Mouse (Mus musculus) liver (tissue): Measurements from ENCODE around the gene Eefsec.
A peak's percentile ranks its signal among the peaks of the same experiment; 100 is the strongest.

Experiments used
- DNase-seq: peaks from one replicate; pipeline ENCODE4 v3.0.0-alpha.2; 2020; ENCODE audit warnings: mixed read lengths

The Eefsec gene

DNA sequence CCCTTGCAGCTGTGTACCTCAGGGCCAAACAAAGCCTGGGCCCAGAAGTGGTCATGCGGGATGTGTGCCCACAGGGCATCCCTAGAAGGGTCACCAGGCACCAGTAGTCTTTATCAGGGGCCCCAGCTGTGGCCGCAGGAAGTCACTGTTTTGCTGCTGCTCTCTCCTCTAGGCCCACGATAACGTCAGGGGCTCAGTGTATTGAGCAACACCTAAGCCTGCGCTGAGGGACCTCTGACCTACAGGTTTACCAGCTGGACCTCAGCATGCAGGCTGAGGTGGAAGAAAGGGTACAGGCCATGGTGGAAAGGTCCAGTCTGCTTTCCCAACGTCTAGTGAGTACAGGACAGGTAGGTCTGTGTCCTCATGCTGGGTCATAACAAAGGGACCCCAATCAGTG is 192.3 kb downstream of the Eefsec start:
- peak; percentile 63 for DNase-seq

DNA sequence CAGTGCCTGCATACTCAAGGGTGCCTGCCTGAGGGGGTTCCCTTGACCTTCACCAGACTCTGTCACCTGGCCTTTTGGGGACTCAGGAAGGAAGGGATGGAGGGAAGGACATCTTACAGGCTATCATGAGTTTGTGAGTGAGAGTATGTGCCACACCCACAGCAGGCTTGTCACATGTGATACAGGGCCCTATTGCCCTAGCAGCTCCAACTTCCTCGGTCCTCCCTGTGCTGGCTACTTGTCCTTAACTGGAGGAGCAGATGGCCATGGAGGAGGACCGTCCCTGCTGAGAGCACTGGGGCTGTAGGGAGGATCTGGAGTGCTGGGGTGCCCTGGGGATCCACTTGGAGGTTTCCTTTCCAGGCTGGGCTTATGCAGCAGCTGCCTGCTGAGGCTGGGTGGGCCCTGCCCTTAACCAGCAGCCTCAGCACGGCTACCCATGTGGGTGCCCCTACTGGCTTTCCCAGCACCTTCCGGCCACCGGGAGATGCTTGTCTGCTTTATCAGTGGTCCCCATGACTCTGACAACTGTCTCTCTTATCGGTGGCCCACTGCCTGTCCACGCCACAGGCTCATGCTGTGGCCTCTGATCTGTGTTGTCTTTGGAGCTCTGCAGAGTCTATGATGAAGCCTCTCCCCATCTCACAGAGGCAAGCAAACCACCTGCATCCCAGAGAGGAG is 194.4 kb downstream of the Eefsec start:
- DNase-seq: peak; percentile 72

DNA sequence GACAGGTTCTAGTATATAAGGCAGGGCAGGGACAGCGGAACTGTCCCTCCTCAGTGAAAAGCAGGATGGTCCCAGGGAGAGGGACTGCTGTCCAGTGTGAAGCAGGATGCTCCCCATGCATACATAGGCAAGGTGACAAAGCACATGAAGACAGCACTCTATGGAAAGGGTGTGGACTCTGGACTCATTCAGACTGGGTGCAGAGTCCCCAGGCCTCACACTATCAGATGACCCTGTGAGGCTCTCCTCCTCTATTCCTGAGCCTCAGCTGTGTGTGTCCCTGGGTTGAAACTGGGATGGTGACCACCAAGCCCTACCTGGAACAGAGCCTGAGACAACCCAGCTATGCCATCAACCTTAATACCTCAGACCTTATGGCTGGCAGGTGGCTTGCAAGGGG is 194.9 kb downstream of the Eefsec start:
- peak; percentile 18 for DNase-seq

DNA sequence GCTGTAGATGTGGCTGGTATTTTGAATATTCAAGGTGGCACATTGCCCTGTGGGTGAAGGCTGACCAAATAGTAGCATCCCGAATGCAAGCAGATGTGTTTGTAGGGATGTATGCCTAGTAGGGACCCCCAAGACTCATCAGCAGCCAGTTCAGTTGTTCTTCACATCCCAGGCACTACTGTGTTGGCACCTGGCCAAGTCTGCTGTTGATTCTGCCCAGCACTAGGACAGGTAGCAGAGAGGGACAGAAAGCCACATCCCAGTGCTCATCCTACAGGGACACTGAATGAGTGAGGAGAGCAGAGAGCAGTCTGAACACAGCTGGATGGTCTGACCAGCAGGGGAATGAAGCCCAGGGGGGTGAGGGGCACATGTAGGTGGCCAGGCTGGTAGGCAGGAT is 197.1 kb downstream of the Eefsec start:
- no peak for DNase-seq

DNA sequence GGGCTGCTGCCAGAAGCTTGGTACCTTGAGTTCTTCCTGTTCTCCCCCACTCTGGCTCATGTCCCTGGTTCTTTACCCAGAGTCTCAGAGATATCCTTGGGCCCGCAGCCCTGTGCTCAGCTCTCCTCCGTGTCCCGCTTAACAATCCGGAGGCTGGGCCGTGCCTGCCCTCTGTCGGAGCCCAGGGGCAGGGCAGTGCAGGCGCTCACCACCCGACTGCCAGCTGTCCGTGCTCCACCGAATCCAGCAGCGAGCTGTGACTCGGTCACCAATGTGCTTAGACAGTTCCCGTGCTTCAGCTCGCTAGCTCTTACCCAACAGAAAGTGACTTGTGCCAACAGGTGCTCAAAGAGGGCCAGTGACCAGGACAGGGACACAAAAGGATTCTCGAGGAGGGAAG is 203.7 kb downstream of the Eefsec start:
- DNase-seq: peak; percentile 68

DNA sequence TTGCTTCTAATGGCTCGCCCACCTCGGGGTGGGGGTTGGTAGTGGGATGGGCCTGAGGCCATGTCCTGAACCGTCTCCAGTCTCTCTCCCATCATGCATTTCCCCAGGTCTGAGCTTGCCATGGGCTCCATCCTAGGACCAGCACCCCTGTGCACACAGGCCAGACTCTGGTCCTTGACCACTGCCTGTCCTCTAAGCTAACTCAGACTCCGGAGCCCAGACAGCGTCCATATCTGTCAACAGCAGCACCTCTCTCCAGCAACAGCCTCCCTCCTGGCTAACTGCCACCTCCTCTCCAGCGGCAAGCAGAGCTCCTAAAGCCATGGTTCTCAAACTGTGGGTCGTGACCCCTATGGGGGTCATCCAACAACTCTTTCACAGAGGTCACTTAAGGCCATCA is 209.8 kb downstream of the Eefsec start:
- DNase-seq: no peak

DNA sequence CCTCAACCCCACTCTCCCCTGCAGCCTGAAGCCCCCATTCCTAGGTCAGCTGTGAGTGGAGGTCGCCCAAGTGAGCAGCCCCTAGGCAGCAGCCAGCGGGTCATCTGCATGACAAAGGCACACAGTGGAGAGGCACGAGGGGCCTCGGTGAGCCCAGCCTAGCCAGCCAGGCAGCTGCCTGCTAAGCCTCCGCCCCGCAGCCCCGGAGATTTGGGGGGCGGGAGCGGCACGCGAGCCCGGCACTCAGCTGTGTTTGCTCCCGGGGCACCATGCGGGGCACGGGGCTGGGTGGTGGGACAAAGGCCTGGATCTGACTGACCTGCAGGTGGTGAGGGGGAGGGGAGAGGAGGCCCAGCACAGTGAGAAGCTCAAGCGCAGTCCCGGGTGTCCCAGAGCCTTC is 210.4 kb downstream of the Eefsec start:
- DNase-seq: no peak

DNA sequence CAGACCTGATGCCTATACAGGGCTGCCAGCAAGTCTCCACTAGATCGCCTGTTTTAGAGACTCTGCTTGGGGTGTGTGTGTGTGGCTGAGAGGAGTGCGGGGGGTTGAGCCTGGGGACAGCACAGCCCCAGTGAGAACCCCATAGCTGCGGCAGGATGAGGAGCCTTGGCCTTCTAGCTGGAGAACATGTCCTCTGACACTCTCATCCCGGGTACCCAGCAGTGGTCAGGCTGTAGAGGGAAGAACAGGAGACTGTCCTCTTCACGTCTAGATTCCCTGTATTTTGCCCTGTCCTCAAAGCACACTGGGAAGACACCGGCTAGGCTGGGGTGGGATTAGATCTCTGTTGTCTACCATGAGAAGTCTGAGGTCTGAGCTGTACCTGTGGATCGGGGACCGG is 210.9 kb downstream of the Eefsec start:
- no peak for DNase-seq

DNA sequence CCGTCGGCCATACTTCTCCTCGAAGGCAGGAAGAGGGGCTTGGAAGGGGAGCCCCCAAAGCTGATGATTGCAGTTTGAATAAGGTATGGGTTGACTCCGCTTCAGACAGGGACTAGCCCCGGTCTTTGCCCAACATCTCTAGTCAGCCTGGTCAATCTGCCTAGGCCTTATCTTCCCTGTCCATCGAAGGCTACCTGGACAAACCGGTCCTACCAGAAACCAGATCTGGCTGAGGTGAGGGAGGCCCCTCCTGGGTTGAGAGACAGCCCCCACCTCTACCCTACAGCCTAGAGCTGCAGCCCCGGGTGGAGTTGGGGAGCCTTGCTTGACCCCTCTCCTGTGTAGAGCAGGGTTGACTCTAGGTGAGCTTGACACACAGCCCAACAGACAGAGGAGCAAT is 212.3 kb downstream of the Eefsec start:
- no peak for DNase-seq

DNA sequence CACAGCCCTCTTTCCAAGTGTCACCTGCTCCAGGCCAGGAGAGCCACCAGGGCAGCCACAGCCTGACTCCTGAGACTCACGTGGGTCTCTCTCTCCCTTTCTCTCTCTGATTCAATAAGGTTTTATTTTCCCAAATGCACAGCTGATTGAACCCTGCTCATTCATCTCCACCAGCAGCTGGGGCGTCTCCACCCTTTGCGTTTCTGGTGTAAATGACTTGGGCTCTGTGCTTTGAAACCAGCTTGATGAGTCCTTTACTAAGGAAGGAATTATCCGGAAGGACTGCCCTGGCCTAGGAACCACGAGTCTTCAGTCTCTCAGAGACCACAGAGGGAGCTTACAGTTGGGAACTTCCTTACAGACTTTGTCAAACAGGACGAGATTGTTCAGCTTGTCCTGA is 214.1 kb downstream of the Eefsec start:
- DNase-seq: no peak

DNA sequence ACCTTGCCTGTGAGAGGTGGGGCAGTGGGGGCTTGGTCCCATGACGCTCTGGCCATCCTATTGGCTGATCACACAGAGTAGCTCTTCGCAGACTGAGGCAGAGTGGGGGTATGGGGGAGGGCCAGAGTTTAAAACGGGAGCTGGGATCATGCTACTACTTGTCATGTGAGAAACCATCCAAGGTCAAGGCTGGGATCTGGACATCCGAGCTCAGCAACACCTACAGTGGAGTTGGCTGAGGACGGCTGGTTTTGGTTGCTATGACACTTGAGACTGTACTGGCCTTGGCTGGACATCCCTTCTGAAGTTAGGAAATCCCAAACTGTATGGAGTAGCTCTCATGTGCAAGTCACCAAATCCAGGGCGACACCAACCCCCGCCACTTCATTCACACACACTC is 214.5 kb downstream of the Eefsec start:
- DNase-seq: no peak

DNA sequence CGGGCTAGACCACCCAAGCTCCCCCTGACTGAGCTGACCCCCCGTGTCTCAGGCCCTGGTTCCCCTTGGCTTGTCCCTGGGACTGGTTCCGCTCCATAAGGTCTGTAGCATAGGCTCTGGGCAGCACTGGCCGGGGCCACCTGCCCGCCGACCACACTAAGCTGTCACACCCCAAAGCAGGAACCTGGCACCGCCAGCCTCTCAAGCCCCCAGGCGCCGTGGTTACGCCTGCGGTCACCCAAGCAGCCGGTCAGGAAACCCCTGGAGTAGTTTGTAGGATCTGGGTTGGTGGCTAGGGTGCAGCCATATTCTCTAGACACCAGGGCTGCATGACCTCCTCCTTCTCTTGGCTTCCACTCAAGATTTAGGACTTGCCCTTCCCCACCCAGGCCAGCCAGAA is 217.1 kb downstream of the Eefsec start:
- DNase-seq: no peak

DNA sequence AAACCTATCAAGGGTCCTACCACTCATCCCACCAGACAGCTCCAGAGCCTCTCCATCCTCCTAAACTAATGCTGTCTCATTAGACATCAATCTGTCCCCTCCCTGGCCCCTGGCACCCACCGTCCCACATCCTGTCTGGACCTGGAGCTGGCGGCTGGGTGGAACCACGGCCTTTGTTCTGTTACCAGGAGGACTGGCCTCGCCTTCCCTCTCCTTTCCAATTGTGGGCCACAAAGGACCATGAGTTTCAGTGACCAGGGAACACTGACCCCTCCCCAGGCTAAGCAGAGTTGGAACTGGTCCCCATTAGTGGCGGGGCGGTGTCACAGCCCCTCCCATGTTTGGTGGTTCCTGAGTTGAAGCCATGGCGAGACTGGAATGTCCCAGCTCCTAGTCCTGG is 218.8 kb downstream of the Eefsec start:
- no peak for DNase-seq

DNA sequence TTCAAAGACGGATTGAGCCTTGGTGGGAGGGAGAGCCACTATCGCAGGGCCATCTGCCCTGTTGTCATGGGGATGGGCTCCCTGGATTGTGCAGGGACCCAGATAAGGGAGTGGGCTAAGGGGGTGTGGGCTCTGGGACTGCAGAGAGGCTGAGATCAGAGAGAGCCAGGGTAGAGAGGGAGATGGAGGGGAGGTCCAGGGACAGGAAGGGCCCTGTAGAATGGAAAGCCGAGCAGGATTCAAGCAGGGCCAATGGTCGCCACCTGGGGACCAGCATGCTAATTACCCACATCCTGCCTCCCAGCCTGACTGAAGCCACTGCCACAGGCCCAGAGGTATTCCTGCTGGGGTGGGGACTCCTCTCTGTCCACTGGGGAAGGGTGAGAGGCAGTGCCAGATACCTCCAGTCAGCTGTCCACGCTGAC is 219.8 kb downstream of the Eefsec start:
- DNase-seq: no peak

DNA sequence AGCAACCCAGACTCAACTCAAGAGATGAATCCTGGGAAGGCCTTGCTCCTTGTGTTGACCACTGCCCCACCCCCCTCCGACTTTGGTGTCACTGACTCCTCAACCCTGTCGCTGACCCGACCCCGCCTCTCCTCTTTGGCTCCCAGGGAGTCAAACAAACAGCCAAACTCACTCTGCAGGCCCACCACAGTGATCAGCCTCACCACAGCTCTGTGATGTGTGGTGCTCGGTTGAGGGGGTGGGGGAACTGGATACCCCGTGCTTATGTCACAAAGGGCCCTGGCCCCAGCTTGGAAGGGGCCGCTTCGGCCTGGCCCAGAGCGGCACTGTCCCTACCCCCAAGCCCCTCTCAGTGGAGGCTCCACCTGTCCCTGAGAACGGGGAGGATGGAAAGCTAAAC is 224.4 kb downstream of the Eefsec start, which contains the start of gene Dnajb8:
Dnajb8 (plus strand) TSS at position 301 of the 400 bp plus-strand sequence.
- no peak for DNase-seq

DNA sequence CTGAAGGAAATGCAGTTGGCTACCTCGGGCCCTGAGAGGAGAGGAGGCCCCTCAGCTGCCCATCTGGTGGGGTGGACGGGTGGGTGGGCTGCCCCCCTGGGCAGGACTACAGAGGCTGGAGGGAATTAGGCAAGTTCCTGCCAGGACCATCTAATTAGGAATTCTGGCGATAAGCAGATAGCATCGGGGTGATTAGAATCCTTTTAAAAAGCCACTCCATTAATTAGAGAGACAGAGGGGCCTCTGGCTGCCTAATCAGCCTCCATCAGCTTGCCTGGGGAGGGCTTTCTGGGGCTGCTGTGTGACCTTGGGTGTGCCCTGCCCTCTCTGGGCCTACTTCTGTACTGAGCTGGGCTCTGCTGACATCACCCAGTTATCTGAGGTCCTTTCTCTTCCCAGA is 227.2 kb downstream of the Eefsec start:
- no peak for DNase-seq

DNA sequence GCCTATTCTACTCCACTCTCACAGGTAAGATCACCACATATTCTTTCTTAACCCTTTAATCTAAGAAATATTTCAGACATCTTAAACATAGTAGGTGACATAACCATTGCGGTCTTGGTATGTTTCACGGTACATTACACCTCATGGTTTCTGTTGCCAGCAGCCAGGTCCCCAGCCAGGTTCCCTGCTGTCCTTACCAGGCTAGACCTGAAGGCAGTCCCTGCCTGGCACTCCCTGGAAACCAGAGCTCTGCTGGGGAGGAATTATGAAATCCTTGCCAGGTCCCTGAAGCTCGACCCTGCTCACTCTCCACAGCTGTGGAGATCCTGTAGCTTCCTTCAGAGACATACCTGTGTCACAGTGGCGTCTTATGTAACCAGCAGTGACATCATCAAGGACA is 230.1 kb downstream of the Eefsec start:
- no peak for DNase-seq

DNA sequence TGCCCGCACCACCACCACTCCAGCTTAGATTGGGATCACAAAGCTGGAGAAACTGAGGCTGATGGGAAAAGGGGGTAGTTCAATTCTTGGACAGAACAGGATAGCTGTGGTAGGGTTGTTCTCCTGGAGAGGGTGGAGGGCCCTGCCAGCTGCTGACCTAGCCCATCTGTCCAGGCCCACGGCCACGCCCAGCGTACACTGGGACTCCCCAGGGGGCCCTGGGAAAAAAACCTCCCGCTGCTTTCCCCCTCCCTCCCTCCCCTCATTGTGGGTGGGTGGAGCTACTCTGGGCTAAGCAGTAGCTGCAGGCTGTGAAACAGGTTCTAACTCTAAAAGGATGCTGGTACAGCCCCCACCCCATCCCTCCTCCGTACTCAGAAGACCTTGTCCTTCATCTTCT is 230.5 kb downstream of the Eefsec start:
- DNase-seq: no peak

DNA sequence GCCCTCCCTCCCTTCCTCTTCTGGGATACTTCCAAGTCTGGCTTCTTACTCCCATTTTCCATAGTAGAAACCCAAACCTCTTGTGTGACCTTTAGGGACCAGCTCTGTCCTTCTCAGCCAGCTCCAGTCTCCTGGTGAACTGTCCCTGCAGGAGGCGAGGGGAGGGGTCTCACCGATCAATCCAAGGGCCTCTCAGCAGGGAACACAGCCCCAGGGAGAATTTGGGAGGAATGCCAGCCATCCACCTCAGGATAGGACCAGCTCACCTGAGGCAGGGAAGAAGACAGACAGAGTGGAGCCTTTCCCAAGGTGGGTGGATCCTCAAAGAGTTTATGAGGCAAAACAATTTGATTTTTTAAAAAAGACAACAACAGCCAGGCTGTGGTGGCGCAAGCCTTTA is 236.2 kb downstream of the Eefsec start:
- no peak for DNase-seq

DNA sequence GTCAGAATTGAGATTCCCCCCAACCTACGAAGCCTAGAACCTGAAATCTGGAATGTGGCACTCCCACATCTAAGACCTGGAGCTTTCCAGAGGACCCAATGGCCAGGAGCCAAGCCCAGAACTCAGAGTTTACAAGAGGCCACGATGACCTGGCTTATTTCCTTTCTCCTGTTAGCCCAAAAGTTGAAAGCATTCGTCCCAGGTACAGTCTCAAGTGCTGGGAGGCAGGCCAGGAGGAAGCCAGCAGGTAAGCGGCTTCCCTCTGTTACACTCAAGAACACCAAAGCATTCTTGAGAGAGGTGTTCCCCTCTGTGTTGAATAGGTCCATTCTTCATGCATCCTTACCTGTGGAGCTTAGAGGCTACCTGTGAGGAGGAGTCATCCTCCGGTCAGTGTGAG is 236.9 kb downstream of the Eefsec start:
- DNase-seq: no peak

DNA sequence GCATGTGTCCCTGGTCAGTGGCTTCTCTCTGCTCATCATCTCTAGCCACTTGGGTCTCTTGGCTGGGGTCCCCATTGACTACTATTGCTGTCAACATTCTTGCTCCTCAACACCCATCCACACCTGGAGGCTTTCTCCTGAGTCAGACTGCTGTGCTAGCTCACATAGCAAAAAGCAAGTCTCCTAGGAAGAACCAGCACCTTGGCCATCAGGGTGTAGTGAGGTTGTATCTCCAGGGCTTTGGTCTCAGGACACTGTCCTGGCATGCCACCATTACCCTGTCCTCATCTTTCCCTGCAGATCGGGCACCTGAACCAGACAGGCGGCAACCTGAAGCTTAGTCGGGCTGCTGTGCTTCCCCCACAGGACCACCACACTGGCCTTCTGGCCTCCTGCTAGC is 238.0 kb downstream of the Eefsec start:
- DNase-seq: no peak

DNA sequence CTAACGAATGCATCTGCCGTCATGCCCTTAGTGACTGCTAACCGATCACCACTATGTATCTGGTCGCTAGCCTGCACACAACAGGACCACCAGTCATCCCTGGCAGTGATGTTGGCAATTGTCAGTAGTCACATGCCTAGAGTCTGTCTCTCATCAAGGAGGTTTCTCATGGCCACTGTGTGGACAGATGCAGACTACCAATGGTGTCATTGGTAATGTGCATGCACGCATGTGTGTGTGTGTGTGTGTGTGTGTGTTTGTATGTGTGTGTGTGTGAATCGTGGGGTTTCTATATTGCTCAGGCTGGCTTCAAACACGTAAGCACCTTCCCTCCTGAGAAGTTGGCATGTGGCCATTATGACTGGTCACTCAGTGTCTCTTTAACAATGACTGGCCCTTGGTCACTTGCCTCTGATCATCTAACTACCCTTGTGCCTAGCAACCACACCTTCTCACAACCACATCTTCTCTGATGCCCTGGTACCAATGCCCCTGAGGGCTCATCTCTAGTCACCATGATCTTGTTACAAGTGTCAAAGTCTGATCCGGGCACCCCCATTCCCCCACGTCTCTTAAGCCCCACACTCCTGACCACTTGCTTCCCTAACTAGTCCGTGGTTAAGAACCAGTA is 238.8 kb downstream of the Eefsec start:
- DNase-seq: no peak
